Mouse (Mus musculus) heart, embryonic 11.5 days (tissue): Measurements from ENCODE around the gene Dus3l. TPM values are rescaled to one million over a fixed set of nuclear protein-coding genes. Genes with fewer than 3 reads are reported as not detected.

Experiments used
- ATAC-seq: fragments of 200-750 bp; cut with Nextera tagmentation; replicated peaks from 2 replicates; pipeline ENCODE4 v1.8.0; 2017; ENCODE audit warnings: moderate library complexity; ENCODE audit not compliant: insufficient number of reproducible peaks, low FRiP score, low TSS enrichment
- H3K27ac ChIP-seq: fragments of 300-500 bp; sonication (generic); 2 replicates; pipeline ENCODE4 v1.5.1; 2014; ENCODE audit warnings: mild to moderate bottlenecking, low read depth, low read length
- H3K27me3 ChIP-seq: fragments of 300-500 bp; sonication (generic); 2 replicates; pipeline ENCODE4 v1.6.1; 2014; ENCODE audit warnings: mild to moderate bottlenecking, low read length, mixed read lengths; ENCODE audit not compliant: control insufficient read depth, insufficient read depth
- H3K36me3 ChIP-seq: fragments of 300-500 bp; sonication (generic); 2 replicates; pipeline ENCODE4 v1.6.1; 2014; ENCODE audit warnings: mild to moderate bottlenecking, low read length, moderate library complexity, mixed read lengths; ENCODE audit not compliant: control insufficient read depth, insufficient read depth
- H3K4me1 ChIP-seq: fragments of 300-500 bp; sonication (generic); 2 replicates; pipeline ENCODE4 v1.6.1; 2014; ENCODE audit warnings: low read length; ENCODE audit not compliant: control insufficient read depth, insufficient read depth
- H3K4me2 ChIP-seq: fragments of 300-500 bp; sonication (generic); 2 replicates; pipeline ENCODE4 v1.6.1; 2014; ENCODE audit warnings: mild to moderate bottlenecking, moderate library complexity
- H3K4me3 ChIP-seq: fragments of 300-500 bp; sonication (generic); 2 replicates; pipeline ENCODE4 v1.5.1; 2014; ENCODE audit warnings: low read depth, low read length
- H3K9ac ChIP-seq: fragments of 300-500 bp; sonication (generic); 2 replicates; pipeline ENCODE4 v1.6.1; 2014; ENCODE audit warnings: mild to moderate bottlenecking, low read depth, low read length, moderate library complexity
- H3K9me3 ChIP-seq: fragments of 300-500 bp; sonication (generic); replicated peaks from 2 replicates; pipeline ENCODE4 v1.6.1; 2016; ENCODE audit warnings: low read length; ENCODE audit not compliant: control insufficient read depth
- WGBS: fragments of 180-500 bp; shearing (Covaris S2); extraction: QIAGEN DNeasy Blood & Tissue Kit; methylation state at CpG from one replicate; pipeline ENCODE4 v1.1.7; 2014; ENCODE audit not compliant: insufficient replicate concordance; 5-methylcytosine and 5-hydroxymethylcytosine counted together
- polyA plus RNA-seq: library from polyadenylated mRNA; unstranded; fragments of >200 nt; fragmentation: Nextera tagmentation; extraction: Ambion mirVana; gene quantifications from 2 replicates; pipeline ENCODE4 v1.2.1, GENCODE M21; 2014

The Dus3l gene
- polyA plus RNA-seq, 1 experiment from 2014 or later = 28.4 TPM

DNA sequence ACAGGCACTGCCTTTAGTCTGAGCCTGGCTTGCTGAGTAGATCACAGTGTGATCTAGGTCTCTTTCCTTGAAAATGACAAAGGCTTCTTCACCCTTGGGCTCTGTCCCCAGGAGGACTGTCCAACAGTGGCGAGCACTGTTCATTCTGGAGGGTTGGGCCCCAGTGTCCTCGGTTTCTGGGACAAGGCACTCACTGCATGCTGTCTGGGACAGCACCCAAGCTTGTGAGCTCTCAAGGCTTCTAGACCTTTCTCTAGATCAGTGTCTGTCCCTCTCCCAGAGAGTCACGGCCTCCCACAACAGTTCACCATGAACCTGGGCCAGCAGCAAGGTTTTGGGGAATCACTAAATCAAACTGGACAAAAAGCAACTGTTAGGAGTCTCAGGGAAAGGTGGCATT lies 28.0 kb downstream of the Dus3l start:
- Histone ChIP-seq H3K27ac (no peak overlapping the region), H3K27me3 (no peaks in the 10 kb centered on the region), H3K9ac (no peak overlapping the region), H3K4me1 (peaks cover 10% of the 10 kb centered on the region; the same call in 1 of the 2 replicates), H3K9me3 (no peaks in the 10 kb centered on the region), H3K36me3 (no peaks in the 10 kb centered on the region), H3K4me2 (no peak overlapping the region), H3K4me3 (no peak overlapping the region)
- 69% methylated on average over 3 of the region's 3 CpGs for WGBS
- no peak for ATAC-seq

GRCm38 (mm10) chr17:56793614-56794319 lies 29.2 kb downstream of the Dus3l start:
- H3K27ac ChIP-seq = no peak overlapping the region
- WGBS = 63% methylated on average over 6 of the region's 6 CpGs
- ATAC-seq = no peak
- no peaks in the 10 kb centered on the region for H3K9me3 ChIP-seq
- peaks cover 7% of the 10 kb centered on the region; the same call in 1 of the 2 replicates for H3K4me1 ChIP-seq
- H3K27me3 ChIP-seq = no peaks in the 10 kb centered on the region
- H3K36me3 ChIP-seq = no peaks in the 10 kb centered on the region
- H3K4me2 ChIP-seq = no peak overlapping the region
- H3K4me3 ChIP-seq = no peak overlapping the region
- H3K9ac ChIP-seq = no peak overlapping the region

DNA sequence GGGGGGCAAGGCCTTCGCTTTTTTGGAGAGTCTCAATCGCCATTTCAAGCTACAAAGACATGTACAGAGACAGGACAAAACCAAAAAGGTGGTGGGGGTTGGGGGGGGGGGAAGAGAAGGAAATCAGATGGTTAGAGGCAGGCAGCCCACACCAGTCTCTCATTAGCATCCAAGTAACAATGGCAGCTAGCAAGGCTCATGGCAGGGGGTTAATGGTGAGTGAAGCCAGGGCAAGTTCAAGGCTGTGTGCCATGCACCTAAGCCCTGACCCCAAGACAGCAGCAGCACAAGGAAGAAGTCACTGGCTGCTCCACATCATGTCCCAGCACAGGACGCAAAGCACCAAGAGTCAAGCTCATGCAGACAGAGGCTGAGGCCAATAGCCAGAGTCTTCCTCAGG lies 34.7 kb downstream of the Dus3l start:
- Histone ChIP-seq H3K4me1 (no peaks in the 10 kb centered on the region), H3K9ac (no peak overlapping the region), H3K4me3 (no peak overlapping the region), H3K27me3 (no peaks in the 10 kb centered on the region), H3K9me3 (no peaks in the 10 kb centered on the region), H3K27ac (no peak overlapping the region), H3K4me2 (no peak overlapping the region), H3K36me3 (no peaks in the 10 kb centered on the region)
- ATAC-seq = no peak
- 70% methylated on average over 3 of the region's 3 CpGs for WGBS

DNA sequence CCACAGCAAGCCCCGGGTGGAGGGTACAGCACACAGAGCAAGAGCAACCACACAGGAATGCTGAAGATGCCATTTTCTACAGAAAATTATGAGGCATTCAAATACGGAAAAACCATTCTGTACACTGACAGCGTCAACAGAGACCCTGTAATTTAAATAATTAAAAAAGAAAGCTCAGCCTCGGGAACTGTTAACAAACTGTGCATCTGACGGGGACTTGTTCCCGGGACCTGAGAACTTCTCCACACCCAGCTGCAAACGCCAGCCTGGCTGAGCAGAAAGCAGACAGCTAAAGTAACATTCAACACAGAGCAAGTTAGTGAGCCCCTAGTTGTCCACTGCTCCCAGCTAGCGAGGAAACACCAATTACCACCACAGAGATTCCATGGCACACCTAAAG lies 37.5 kb downstream of the Dus3l start:
- no peak overlapping the region for H3K9ac ChIP-seq
- WGBS = 70% methylated on average over 8 of the region's 8 CpGs
- no peak overlapping the region for H3K27ac ChIP-seq
- no peak overlapping the region for H3K4me3 ChIP-seq
- H3K27me3 ChIP-seq = no peaks in the 10 kb centered on the region
- H3K36me3 ChIP-seq = no peaks in the 10 kb centered on the region
- H3K4me1 ChIP-seq = no peaks in the 10 kb centered on the region
- no peak overlapping the region for H3K4me2 ChIP-seq
- H3K9me3 ChIP-seq = no peaks in the 10 kb centered on the region
- ATAC-seq = no peak

DNA sequence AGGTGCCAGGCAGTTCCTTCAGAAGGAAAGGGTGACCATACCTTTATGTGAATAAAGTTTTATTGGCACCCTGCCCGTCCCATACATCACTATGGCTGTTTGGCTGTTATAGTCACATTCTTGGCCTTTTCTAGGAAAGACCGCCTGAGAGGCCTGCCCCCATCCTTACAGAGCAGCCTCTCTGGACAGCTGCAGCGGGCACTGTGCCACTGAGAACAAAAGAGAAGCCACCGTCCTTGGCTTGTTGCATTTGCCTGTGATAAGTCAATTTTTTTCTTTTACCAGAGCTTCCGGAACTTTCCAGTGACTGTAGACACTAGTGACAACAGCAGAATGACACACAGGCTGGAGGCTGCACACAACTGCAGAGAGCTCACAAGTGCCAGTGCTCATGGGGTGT lies 40.4 kb downstream of the Dus3l start:
- WGBS = 78% methylated on average over 5 of the region's 5 CpGs
- H3K9ac ChIP-seq = no peak overlapping the region
- H3K4me2 ChIP-seq = no peak overlapping the region
- H3K27ac ChIP-seq = no peak overlapping the region
- H3K9me3 ChIP-seq = no peaks in the 10 kb centered on the region
- H3K36me3 ChIP-seq = no peaks in the 10 kb centered on the region
- peaks cover 2% of the 10 kb centered on the region; the same call in 1 of the 2 replicates for H3K27me3 ChIP-seq
- no peak overlapping the region for H3K4me3 ChIP-seq
- no peak for ATAC-seq
- H3K4me1 ChIP-seq = peaks cover 5% of the 10 kb centered on the region; the same call in 1 of the 2 replicates

DNA sequence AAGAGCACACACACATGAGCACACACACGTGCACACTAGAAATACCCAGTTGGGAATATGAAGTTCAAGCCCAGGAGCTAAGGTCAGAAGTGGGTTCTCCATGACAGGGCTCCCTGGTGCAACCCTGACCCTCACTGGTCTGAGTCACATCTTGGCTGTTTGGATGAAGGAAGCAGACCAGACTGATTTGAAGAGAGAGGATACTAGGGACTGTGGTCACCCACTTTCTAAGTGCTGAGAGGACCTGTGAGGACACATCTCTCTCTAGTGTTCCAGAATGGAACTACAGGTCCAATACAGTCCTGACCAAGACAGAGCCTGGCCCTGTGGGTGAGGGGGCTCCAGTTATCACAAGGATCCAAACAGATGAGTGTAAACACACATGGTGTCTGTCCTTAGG lies 41.2 kb downstream of the Dus3l start:
- H3K4me2 ChIP-seq = no peak overlapping the region
- no peaks in the 10 kb centered on the region for H3K36me3 ChIP-seq
- H3K4me1 ChIP-seq = peaks cover 10% of the 10 kb centered on the region
- 85% methylated on average over 1 of the region's 1 CpGs for WGBS
- H3K9ac ChIP-seq = no peak overlapping the region
- no peaks in the 10 kb centered on the region for H3K9me3 ChIP-seq
- H3K27me3 ChIP-seq = peaks cover 2% of the 10 kb centered on the region; the same call in 1 of the 2 replicates
- ATAC-seq = no peak
- no peak overlapping the region for H3K27ac ChIP-seq
- H3K4me3 ChIP-seq = no peak overlapping the region

- peak; percentile 31; the same call in 1 of the 2 replicates for ATAC-seq
- H3K9me3 ChIP-seq = no peaks in the 10 kb centered on the region
- peaks cover 14% of the 10 kb centered on the region for H3K4me1 ChIP-seq
- WGBS = 5% methylated on average over 9 of the region's 9 CpGs
- peaks cover 2% of the 10 kb centered on the region; the same call in 1 of the 2 replicates for H3K27me3 ChIP-seq
- H3K9ac ChIP-seq = no peak overlapping the region
- no peaks in the 10 kb centered on the region for H3K36me3 ChIP-seq
- H3K4me2 ChIP-seq = no peak overlapping the region
- H3K4me3 ChIP-seq = no peak overlapping the region
- no peak overlapping the region for H3K27ac ChIP-seq
These were observed 44.0 kb downstream of the Dus3l start for GRCm38 (mm10) chr17:56808518-56808917.

GRCm38 (mm10) chr17:56810245-56810644 lies 45.7 kb downstream of the Dus3l start:
- ATAC-seq = peak; percentile 71
- peaks cover 23% of the 10 kb centered on the region for H3K4me1 ChIP-seq
- no peaks in the 10 kb centered on the region for H3K9me3 ChIP-seq
- no peaks in the 10 kb centered on the region for H3K36me3 ChIP-seq
- peaks cover 2% of the 10 kb centered on the region; the same call in 1 of the 2 replicates for H3K27me3 ChIP-seq
- no peak overlapping the region for H3K4me3 ChIP-seq
- peak overlapping the region; percentile 35; the same call in 1 of the 2 replicates for H3K9ac ChIP-seq
- WGBS = 15% methylated on average over 3 of the region's 3 CpGs
- H3K4me2 ChIP-seq = no peak overlapping the region
- peak overlapping the region; percentile 87 for H3K27ac ChIP-seq
